Mouse (Mus musculus) MEL (cell line): Measurements from ENCODE around the gene Ssr2.

Source experiments
- BHLHE40 ChIP-seq: IDR thresholded peaks from 2 replicates; pipeline ENCODE4 v1.6.1; 2012; ENCODE audit warnings: low read depth, mild to moderate bottlenecking, inconsistent platforms, low read length, improper control_type of control experiment, borderline replicate concordance
- CTCF ChIP-seq, 3 experiments: IDR thresholded peaks in 2 of 3; conservative IDR thresholded peaks in 1 of 3; 2 replicates each; pipeline ENCODE4 v1.5.1; 2011 to 2012; ENCODE audit warnings: low read length in 3 of 3, low read depth in 2 of 3, mild to moderate bottlenecking in 2 of 3, improper control_type of control experiment in 1 of 3, inconsistent platforms in 1 of 3, mixed read lengths in 1 of 3, moderate library complexity in 1 of 3; ENCODE audit not compliant: control insufficient read depth in 1 of 3, insufficient read depth in 1 of 3, poor library complexity in 1 of 3, severe bottlenecking in 1 of 3
- GABPA ChIP-seq: IDR thresholded peaks from 2 replicates; pipeline ENCODE4 v1.6.1; 2012; ENCODE audit warnings: low read depth, mild to moderate bottlenecking, inconsistent platforms, low read length, improper control_type of control experiment, moderate library complexity
- NELFE ChIP-seq: IDR thresholded peaks from 2 replicates; pipeline ENCODE4 v1.6.1; 2011; ENCODE audit warnings: low read depth, low read length, improper control_type of control experiment
- NRF1 ChIP-seq: IDR thresholded peaks from 2 replicates; pipeline ENCODE4 v1.6.1; 2014; ENCODE audit warnings: low read depth, mild to moderate bottlenecking, inconsistent platforms, low read length, improper control_type of control experiment, moderate library complexity; ENCODE audit not compliant: poor library complexity, insufficient read depth, severe bottlenecking
- POLR2A ChIP-seq, 2 experiments: IDR thresholded peaks; 2 replicates each; pipeline ENCODE4 v1.6.1; 2011 to 2012; ENCODE audit warnings: low read length in 2 of 2, mild to moderate bottlenecking in 2 of 2, control low read depth in 1 of 2, improper control_type of control experiment in 1 of 2, low read depth in 1 of 2, moderate library complexity in 1 of 2; ENCODE audit not compliant: control insufficient read depth in 1 of 2, insufficient read depth in 1 of 2, poor library complexity in 1 of 2
- USF2 ChIP-seq, 2 experiments: IDR thresholded peaks; 2 replicates each; pipeline ENCODE4 v1.6.1; 2011 to 2012; ENCODE audit warnings: improper control_type of control experiment in 2 of 2, low read length in 2 of 2, borderline replicate concordance in 1 of 2, inconsistent platforms in 1 of 2, low read depth in 1 of 2, mild to moderate bottlenecking in 1 of 2; ENCODE audit not compliant: insufficient read depth in 1 of 2

DNA sequence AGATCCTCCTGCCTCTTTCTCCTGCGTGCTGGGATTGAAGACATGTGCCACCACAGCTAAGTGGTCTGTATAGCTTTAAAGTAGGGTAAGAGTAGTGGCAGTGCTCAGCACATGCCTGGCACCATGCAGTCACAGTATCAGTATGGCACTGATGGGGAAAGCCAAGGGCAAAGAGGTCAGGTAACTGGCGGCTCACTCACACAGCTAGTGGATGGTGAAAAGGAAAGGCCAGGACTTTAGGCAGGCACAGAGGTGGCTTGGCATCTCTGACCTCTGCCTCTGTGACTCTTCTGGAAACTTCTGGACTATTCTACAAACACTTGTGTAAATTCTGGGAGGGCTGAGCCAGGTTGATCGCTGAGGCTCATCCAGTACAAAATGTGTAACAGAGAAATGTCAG is 9.6 kb upstream of the Ssr2 start:
- no peak for TF ChIP-seq USF2 (IDR thresholded peaks at IDR 0.05; ENCODE audit: borderline replicate concordance in 1 of 2, insufficient read depth in 1 of 2, low read depth in 1 of 2, low read length in 2 of 2)
- TF ChIP-seq GABPA, result no peak
- TF ChIP-seq POLR2A (IDR thresholded peaks at IDR 0.05; ENCODE audit: control insufficient read depth in 1 of 2, insufficient read depth in 1 of 2, low read depth in 1 of 2, low read length in 2 of 2, poor library complexity in 1 of 2), result no peak
- TF ChIP-seq CTCF (IDR thresholded peaks at IDR 0.05 in 2 of 3, conservative IDR thresholded peaks at IDR 0.05 in 1 of 3; ENCODE audit: control insufficient read depth in 1 of 3, insufficient read depth in 1 of 3, low read depth in 2 of 3, low read length in 3 of 3, poor library complexity in 1 of 3, severe bottlenecking in 1 of 3), result no peak
- no peak for TF ChIP-seq BHLHE40
- TF ChIP-seq NELFE, result no peak
- TF ChIP-seq NRF1, result no peak
